Mouse (Mus musculus): ENCODE measurements around the gene Mtx1. TPM values are rescaled to one million over a fixed set of nuclear protein-coding genes. Genes with fewer than 3 reads are reported as not detected.

Gene Mtx1
- polyA plus RNA-seq, 1 experiment from 2014 or later = 125 TPM

Small RNA genes within 50 kb of the gene (microRNA-seq; reads per million reads assigned to microRNA genes)
- 8,824 reads per million, percentile 95 among the genes with 10 or more reads in this experiment for gene Mir92b

Other genes starting within 250 kb of the Mtx1 start
- gene Rusc1, start 133.8 kb downstream of the Mtx1 start, polyA plus RNA-seq (2021; fragmentation: Nextera tagmentation) = 40.8 and 48.7 TPM in 2 replicates
- not detected in 2 replicates for gene Gm43738, start 126.0 kb downstream of the Mtx1 start, polyA plus RNA-seq (2021; fragmentation: Nextera tagmentation)
- gene Fdps, start 125.1 kb downstream of the Mtx1 start, polyA plus RNA-seq (2021; fragmentation: Nextera tagmentation) = 183 TPM in 2 replicates
- gene Pklr, start 90.9 kb downstream of the Mtx1 start, polyA plus RNA-seq (2021; fragmentation: Nextera tagmentation) = 0.20 TPM in 1 of 2 replicates, not detected in the other
- 1.9 and 2.1 TPM in 2 replicates for gene Hcn3, start 66.9 kb downstream of the Mtx1 start, polyA plus RNA-seq (2021; fragmentation: Nextera tagmentation)
- 2.3 and 2.6 TPM in 2 replicates for gene Clk2, start 62.3 kb downstream of the Mtx1 start, polyA plus RNA-seq (2021; fragmentation: Nextera tagmentation)
- 79.6 and 80.4 TPM in 2 replicates for gene Scamp3, start 49.6 kb downstream of the Mtx1 start, polyA plus RNA-seq (2021; fragmentation: Nextera tagmentation)
- gene Fam189b, start 43.9 kb downstream of the Mtx1 start, polyA plus RNA-seq (2021; fragmentation: Nextera tagmentation) = 7.2 and 8.7 TPM in 2 replicates
- gene Gba, start 24.2 kb downstream of the Mtx1 start, polyA plus RNA-seq (2021; fragmentation: Nextera tagmentation) = 24.0 and 25.6 TPM in 2 replicates
- 10.7 and 16.8 TPM in 2 replicates for gene Thbs3, start 11.9 kb downstream of the Mtx1 start, polyA plus RNA-seq (2021; fragmentation: Nextera tagmentation)
- not detected in 2 replicates for gene Muc1, start 2.0 kb upstream of the Mtx1 start, polyA plus RNA-seq (2021; fragmentation: Nextera tagmentation)
- gene Krtcap2, start 18.9 kb upstream of the Mtx1 start, polyA plus RNA-seq (2021; fragmentation: Nextera tagmentation) = 237 and 255 TPM in 2 replicates
- 20.0 and 21.4 TPM in 2 replicates for gene Trim46, start 19.2 kb upstream of the Mtx1 start, polyA plus RNA-seq (2021; fragmentation: Nextera tagmentation)
- gene Dpm3, start 32.3 kb upstream of the Mtx1 start, polyA plus RNA-seq (2021; fragmentation: Nextera tagmentation) = 320 and 365 TPM in 2 replicates
- gene Slc50a1, start 43.5 kb upstream of the Mtx1 start, polyA plus RNA-seq (2021; fragmentation: Nextera tagmentation) = 56.9 and 59.5 TPM in 2 replicates
- 11.3 and 12.4 TPM in 2 replicates for gene Efna1, start 54.1 kb upstream of the Mtx1 start, polyA plus RNA-seq (2021; fragmentation: Nextera tagmentation)
- gene Efna3, start 95.9 kb upstream of the Mtx1 start, polyA plus RNA-seq (2021; fragmentation: Nextera tagmentation) = 11.0 and 12.5 TPM in 2 replicates
- 0.39 and 0.40 TPM in 2 replicates for gene Efna4, start 110.9 kb upstream of the Mtx1 start, polyA plus RNA-seq (2021; fragmentation: Nextera tagmentation)
- gene Adam15, start 122.9 kb upstream of the Mtx1 start, polyA plus RNA-seq (2021; fragmentation: Nextera tagmentation) = 26.6 and 28.2 TPM in 2 replicates
- gene Dcst2, start 134.9 kb upstream of the Mtx1 start, polyA plus RNA-seq (2021; fragmentation: Nextera tagmentation) = not detected in 2 replicates
- gene Dcst1, start 138.2 kb upstream of the Mtx1 start, polyA plus RNA-seq (2021; fragmentation: Nextera tagmentation) = 1.4 TPM in 2 replicates
- gene Zbtb7b, start 167.7 kb upstream of the Mtx1 start, polyA plus RNA-seq (2021; fragmentation: Nextera tagmentation) = 0.23 and 0.59 TPM in 2 replicates
- gene Lenep, start 175.7 kb upstream of the Mtx1 start, polyA plus RNA-seq (2021; fragmentation: Nextera tagmentation) = not detected in 2 replicates
- gene Flad1, start 184.8 kb upstream of the Mtx1 start, polyA plus RNA-seq (2021; fragmentation: Nextera tagmentation) = 27.2 and 28.1 TPM in 2 replicates
- 10.2 and 10.3 TPM in 2 replicates for gene Cks1b, start 191.3 kb upstream of the Mtx1 start, polyA plus RNA-seq (2021; fragmentation: Nextera tagmentation)
- gene Shc1, start 191.4 kb upstream of the Mtx1 start, polyA plus RNA-seq (2021; fragmentation: Nextera tagmentation) = 2.7 and 3.0 TPM in 2 replicates
- gene Pygo2, start 203.1 kb upstream of the Mtx1 start, polyA plus RNA-seq (2021; fragmentation: Nextera tagmentation) = 5.8 and 6.2 TPM in 2 replicates
- gene Pbxip1, start 209.6 kb upstream of the Mtx1 start, polyA plus RNA-seq (2021; fragmentation: Nextera tagmentation) = 20.1 and 28.3 TPM in 2 replicates
- 64.1 and 68.4 TPM in 2 replicates for gene Pmvk, start 227.5 kb upstream of the Mtx1 start, polyA plus RNA-seq (2021; fragmentation: Nextera tagmentation)

Measured in layer of hippocampus, adult 6 months (tissue).